ENCODE assay signal across 8 mouse cellular contexts in genomic region chr6:72553079-72553412, GRCm38 (mm10). TPM values are rescaled to one million over a fixed set of nuclear protein-coding genes. Genes with fewer than 3 reads are reported as not detected.
DNase-seq lines count a peak whose midpoint lies in the region; ATAC-seq and TF ChIP-seq lines count a peak whose summit lies in the region.

No protein-coding gene starts in this region.

- peak overlapping the region; percentile 61 for H3K4me2 ChIP-seq in limb, embryonic 15.5 days
- H3K4me2 ChIP-seq in stomach, embryonic 16.5 days (ENCODE audit: low read depth, low read length) = peak overlapping the region; percentile 65

- H3K4me3 ChIP-seq in spleen, adult 2 months (ENCODE audit: extremely low read depth, insufficient read depth, insufficient read length) = peak overlapping the region; percentile 54; the same call in 1 of the 2 replicates
- peak overlapping the region; percentile 44 for H3K4me3 ChIP-seq in limb, embryonic 15.5 days
- peak overlapping the region; percentile 47 for H3K4me3 ChIP-seq in stomach, embryonic 16.5 days (replicated peaks; ENCODE audit: low read length)

- H3K9ac ChIP-seq in limb, embryonic 15.5 days = peak overlapping the region; percentile 21; the same call in 1 of the 2 replicates
- H3K9ac ChIP-seq in stomach, embryonic 16.5 days (ENCODE audit: low read length) = peak overlapping the region; percentile 66

- WGBS in spleen, adult 2 months = 18% methylated on average over 8 of the region's 8 CpGs
- 9% methylated on average over 8 of the region's 8 CpGs for whole genome bisulfite sequencing in limb, embryonic 15.5 days
- WGBS in stomach, embryonic 16.5 days = 13% methylated on average over 8 of the region's 8 CpGs

- ATAC-seq in frontal cortex, adult (ENCODE audit: low TSS enrichment) = 0 out of 2 replicates have a peak, but pooled peaks have one; percentile 5
- no peak for ATAC-seq in limb, embryonic 15.5 days (ENCODE audit: insufficient number of reproducible peaks, low FRiP score, low TSS enrichment, low read depth)
- no peak for ATAC-seq in stomach, embryonic 16.5 days (ENCODE audit: insufficient read depth, low FRiP score)

- no peak for TF ChIP-seq POLR2A in spleen, adult 2 months (IDR thresholded peaks at IDR 0.05; ENCODE audit: low read depth, low read length)

- intact Hi-C loops in gastrocnemius, postnatal 36 days (cut with DNase I) = no loop called here

- H3K36me3 ChIP-seq in spleen, adult 2 months (ENCODE audit: control insufficient read depth, insufficient read depth, low read length) = peaks cover 3% of the 10 kb centered on the region; the same call in 1 of the 2 replicates
- H3K36me3 ChIP-seq in limb, embryonic 15.5 days = no peaks in the 10 kb centered on the region
- no peaks in the 10 kb centered on the region for H3K36me3 ChIP-seq in stomach, embryonic 16.5 days (ENCODE audit: control insufficient read depth, insufficient read depth, low read length)

- no peaks in the 10 kb centered on the region for H3K27me3 ChIP-seq in spleen, adult 2 months (ENCODE audit: control insufficient read depth, insufficient read depth, low read length)
- H3K27me3 ChIP-seq in limb, embryonic 15.5 days = no peaks in the 10 kb centered on the region
- no peaks in the 10 kb centered on the region for H3K27me3 ChIP-seq in stomach, embryonic 16.5 days (ENCODE audit: control insufficient read depth, insufficient read depth, low read length)

- DNase-seq in frontal cortex, postnatal 14 days (ENCODE audit: low spot score in 2 of 2) = no peak
- DNase-seq in spleen, adult 2 months (ENCODE audit: low read depth in 1 of 2, low spot score in 2 of 2) = no peak
- DNase-seq in spleen, adult 18-20 months = no peak
- no peak for DNase-seq in gastrocnemius, postnatal 36 days
- DNase-seq in cerebellum, postnatal 14 days = no peak

- no peak for TF ChIP-seq CTCF in spleen, adult 2 months (IDR thresholded peaks at IDR 0.05; ENCODE audit: extremely low read depth, insufficient read depth, insufficient read length, insufficient replicate concordance)

- peak overlapping the region; percentile 85 for H3K27ac ChIP-seq in spleen, adult 2 months (ENCODE audit: insufficient read depth, low read length)
- peak overlapping the region; percentile 83 for H3K27ac ChIP-seq in limb, embryonic 15.5 days
- H3K27ac ChIP-seq in stomach, embryonic 16.5 days (ENCODE audit: low read length) = peak overlapping the region; percentile 94

- no peaks in the 10 kb centered on the region for H3K9me3 ChIP-seq in limb, embryonic 15.5 days
- no peaks in the 10 kb centered on the region for H3K9me3 ChIP-seq in stomach, embryonic 16.5 days (replicated peaks; ENCODE audit: control insufficient read depth, low read length)

- H3K4me1 ChIP-seq in spleen, adult 2 months (ENCODE audit: control insufficient read depth, insufficient read depth, insufficient read length) = peaks cover 37% of the 10 kb centered on the region
- H3K4me1 ChIP-seq in limb, embryonic 15.5 days = peaks cover 30% of the 10 kb centered on the region
- 0 out of 2 replicates have a peak, but pooled peaks cover 11% of the 10 kb centered on the region for H3K4me1 ChIP-seq in stomach, embryonic 16.5 days (ENCODE audit: control insufficient read depth, insufficient read depth, low read length)

RNA-seq across cellular contexts. Expression of gene Capg, which starts 8.9 kb away (rescaled TPM):
- 130 and 135 TPM in 2 replicates for polyA plus RNA-seq in spleen, adult 2 months (2012; rRNA removed)
- polyA plus RNA-seq in limb, embryonic 15.5 days (2015; fragmentation: Nextera tagmentation; extraction: Ambion mirVana) = 123 and 127 TPM in 2 replicates
- 142 and 180 TPM in 2 replicates for polyA plus RNA-seq in stomach, embryonic 16.5 days (2015; fragmentation: Nextera tagmentation; extraction: Ambion mirVana)
- 10 to 100 TPM in 1 of 2 experiments, 1 to 10 TPM in 1; 7.2 to 11.8 TPM for total RNA-seq in gastrocnemius, postnatal 36 days (2021)

RNA-seq across cellular contexts. Expression of gene Sh2d6, which starts 31.5 kb away (rescaled TPM):
- 0.52 and 0.55 TPM in 2 replicates for polyA plus RNA-seq in spleen, adult 2 months (2012; rRNA removed)
- 0.17 and 0.36 TPM in 2 replicates for polyA plus RNA-seq in limb, embryonic 15.5 days (2015; fragmentation: Nextera tagmentation; extraction: Ambion mirVana)
- 0.21 and 0.24 TPM in 2 replicates for polyA plus RNA-seq in stomach, embryonic 16.5 days (2015; fragmentation: Nextera tagmentation; extraction: Ambion mirVana)
- 1 to 10 TPM in 1 of 2 experiments, under 1 TPM in 1; 0.66 to 1.7 TPM for total RNA-seq in gastrocnemius, postnatal 36 days (2021)

RNA-seq across cellular contexts. Expression of gene Elmod3, which starts 45.2 kb away (rescaled TPM):
- 12.2 and 12.9 TPM in 2 replicates for polyA plus RNA-seq in spleen, adult 2 months (2012; rRNA removed)
- 18.2 and 18.8 TPM in 2 replicates for polyA plus RNA-seq in limb, embryonic 15.5 days (2015; fragmentation: Nextera tagmentation; extraction: Ambion mirVana)
- polyA plus RNA-seq in stomach, embryonic 16.5 days (2015; fragmentation: Nextera tagmentation; extraction: Ambion mirVana) = 18.1 and 19.6 TPM in 2 replicates
- 1 to 10 TPM; 6.1 to 9.5 TPM for total RNA-seq in gastrocnemius, postnatal 36 days (2021)

RNA-seq across cellular contexts. Expression of gene Retsat, which starts 45.2 kb away (rescaled TPM):
- 5.5 and 5.9 TPM in 2 replicates for polyA plus RNA-seq in spleen, adult 2 months (2012; rRNA removed)
- polyA plus RNA-seq in limb, embryonic 15.5 days (2015; fragmentation: Nextera tagmentation; extraction: Ambion mirVana) = 16.3 and 17.3 TPM in 2 replicates
- polyA plus RNA-seq in stomach, embryonic 16.5 days (2015; fragmentation: Nextera tagmentation; extraction: Ambion mirVana) = 29.6 and 32.7 TPM in 2 replicates
- total RNA-seq in gastrocnemius, postnatal 36 days (2021) = 10 to 100 TPM; 70.2 to 71.6 TPM
